Comparison of ENCODE assay signal across 8 mouse cellular contexts in the genomic region with DNA sequence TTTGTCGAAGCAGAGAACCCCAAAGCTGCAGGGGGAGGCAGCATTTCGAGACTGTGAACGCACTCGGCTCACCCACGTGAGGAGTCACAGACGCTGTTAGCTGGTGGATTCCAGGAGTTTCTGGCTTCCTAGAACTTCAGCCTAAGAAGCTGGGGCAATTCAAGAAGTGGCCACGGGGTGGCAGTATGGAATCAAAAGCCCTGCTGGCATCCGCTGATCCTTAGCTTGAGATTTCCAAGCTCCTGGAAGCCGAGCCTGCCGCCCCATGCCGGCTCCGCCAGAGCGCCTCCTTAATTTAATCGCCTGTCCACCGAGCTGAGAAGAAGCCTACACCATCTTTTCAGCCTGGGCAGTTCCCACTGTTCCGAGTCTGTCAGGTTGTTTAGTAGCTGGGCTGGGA.
DNase-seq lines count a peak whose midpoint lies in the region; ATAC-seq and TF ChIP-seq lines count a peak whose summit lies in the region.

No protein-coding gene starts in this region.

- no peaks in the 10 kb centered on the region for H3K79me2 ChIP-seq in myocyte (ENCODE audit: control insufficient read depth, insufficient read depth)

- no peak overlapping the region for H3K9ac ChIP-seq in kidney, embryonic 14.5 days (ENCODE audit: low read depth, low read length)
- no peak overlapping the region for H3K9ac ChIP-seq in limb, embryonic 14.5 days (ENCODE audit: low read depth, low read length, severe bottlenecking)

- ATAC-seq in kidney, embryonic 14.5 days (ENCODE audit: low FRiP score, low TSS enrichment) = peak; percentile 74
- ATAC-seq in limb, embryonic 14.5 days (ENCODE audit: low FRiP score, low read depth) = peak; percentile 62; the same call in 1 of the 2 replicates

- no peak for TF ChIP-seq POLR2A in bone marrow macrophage, adult 2 months (IDR thresholded peaks at IDR 0.05; ENCODE audit: borderline replicate concordance, low read depth, low read length)
- no peak for TF ChIP-seq POLR2A in embryonic fibroblast, embryonic 13.5 days (IDR thresholded peaks at IDR 0.05; ENCODE audit: low read depth, low read length)
- no peak for TF ChIP-seq POLR2A in limb, embryonic 14.5 days (IDR thresholded peaks at IDR 0.05; ENCODE audit: borderline replicate concordance, extremely low read depth, insufficient read depth, insufficient read length)
- no peak for TF ChIP-seq POLR2A in myocyte (IDR thresholded peaks at IDR 0.05; ENCODE audit: insufficient read length, low read depth)

- H3K9me3 ChIP-seq in heart, embryonic 10.5 days = no peaks in the 10 kb centered on the region
- no peaks in the 10 kb centered on the region for H3K9me3 ChIP-seq in kidney, embryonic 14.5 days (ENCODE audit: control insufficient read depth, low read length)
- no peaks in the 10 kb centered on the region for H3K9me3 ChIP-seq in limb, embryonic 14.5 days (ENCODE audit: control insufficient read depth, low read length)

- DNase-seq in A20 (ENCODE audit: low read depth, low spot score) = peak; percentile 60
- DNase-seq in heart, embryonic 10.5 days (ENCODE audit: low spot score) = peak; percentile 86
- DNase-seq in limb, embryonic 14.5 days (ENCODE audit: low spot score) = peak; percentile 95
- DNase-seq in spleen, postnatal 4 days (ENCODE audit: low spot score in 2 of 2) = peak; percentile 69 to 88

- no peaks in the 10 kb centered on the region for H3K36me3 ChIP-seq in heart, embryonic 10.5 days
- H3K36me3 ChIP-seq in kidney, embryonic 14.5 days (ENCODE audit: control insufficient read depth, insufficient read depth, low read length) = no peaks in the 10 kb centered on the region
- no peaks in the 10 kb centered on the region for H3K36me3 ChIP-seq in limb, embryonic 14.5 days (ENCODE audit: control insufficient read depth, insufficient read depth, low read length)
- no peaks in the 10 kb centered on the region for H3K36me3 ChIP-seq in myocyte (ENCODE audit: control insufficient read depth, insufficient read depth)

- H3K4me3 ChIP-seq in bone marrow macrophage, adult 2 months (ENCODE audit: insufficient read depth, low read length) = no peak overlapping the region
- no peak overlapping the region for H3K4me3 ChIP-seq in embryonic fibroblast, embryonic 13.5 days (ENCODE audit: insufficient read depth, low read length)
- peak overlapping the region; percentile 30 for H3K4me3 ChIP-seq in heart, embryonic 10.5 days
- H3K4me3 ChIP-seq in kidney, embryonic 14.5 days (ENCODE audit: low read length) = no peak overlapping the region
- H3K4me3 ChIP-seq in limb, embryonic 14.5 days (replicated peaks; ENCODE audit: low read length) = no peak overlapping the region
- no peak overlapping the region for H3K4me3 ChIP-seq in myocyte

- 1% methylated on average over 16 of the region's 16 CpGs for WGBS in heart, embryonic 10.5 days
- WGBS in kidney, embryonic 14.5 days = 3% methylated on average over 16 of the region's 16 CpGs
- WGBS in limb, embryonic 14.5 days = under 1% methylated on average over 16 of the region's 16 CpGs

- no peaks in the 10 kb centered on the region for H3K4me1 ChIP-seq in bone marrow macrophage, adult 2 months (ENCODE audit: control insufficient read depth, insufficient read depth, low read length)
- H3K4me1 ChIP-seq in embryonic fibroblast, embryonic 13.5 days (ENCODE audit: control insufficient read depth, insufficient read depth, low read length) = no peaks in the 10 kb centered on the region
- peaks cover 53% of the 10 kb centered on the region for H3K4me1 ChIP-seq in heart, embryonic 10.5 days
- H3K4me1 ChIP-seq in kidney, embryonic 14.5 days (ENCODE audit: control insufficient read depth, insufficient read depth, low read length) = peaks cover 14% of the 10 kb centered on the region
- H3K4me1 ChIP-seq in limb, embryonic 14.5 days (ENCODE audit: control insufficient read depth, insufficient read depth, low read length) = peaks cover 6% of the 10 kb centered on the region; the same call in 1 of the 2 replicates

- TF ChIP-seq CTCF in bone marrow macrophage, adult 2 months (IDR thresholded peaks at IDR 0.05; ENCODE audit: low read depth, low read length) = peak; percentile 31; the same call in 1 of the 2 replicates
- TF ChIP-seq CTCF in embryonic fibroblast, embryonic 13.5 days (IDR thresholded peaks at IDR 0.05; ENCODE audit: borderline replicate concordance, insufficient read depth, low read length) = peak; percentile 34; the same call in 1 of the 2 replicates

- no peak overlapping the region for H3ac ChIP-seq in myocyte (ENCODE audit: control insufficient read depth, insufficient read length)

- H3K4me2 ChIP-seq in kidney, embryonic 14.5 days (replicated peaks; ENCODE audit: low read depth, low read length) = no peak overlapping the region
- H3K4me2 ChIP-seq in limb, embryonic 14.5 days (replicated peaks; ENCODE audit: low read depth, low read length, severe bottlenecking) = no peak overlapping the region; the same call in 1 of the 2 replicates
- H3K4me2 ChIP-seq in myocyte (ENCODE audit: low read depth) = peak overlapping the region; percentile 59

- peaks cover 41% of the 10 kb centered on the region; the same call in 1 of the 2 replicates for H3K27me3 ChIP-seq in heart, embryonic 10.5 days (ENCODE audit: insufficient read depth, poor library complexity, severe bottlenecking)
- peaks cover 45% of the 10 kb centered on the region for H3K27me3 ChIP-seq in kidney, embryonic 14.5 days (ENCODE audit: control insufficient read depth, insufficient read depth, low read length)
- 0 out of 2 replicates have a peak, but pooled peaks cover 6% of the 10 kb centered on the region for H3K27me3 ChIP-seq in limb, embryonic 14.5 days (ENCODE audit: control insufficient read depth, insufficient read depth, low read length)
- peaks cover 8% of the 10 kb centered on the region for H3K27me3 ChIP-seq in myocyte (ENCODE audit: control insufficient read depth, insufficient read depth, insufficient read length)

- no peak overlapping the region for H3K27ac ChIP-seq in bone marrow macrophage, adult 2 months (ENCODE audit: insufficient read depth, low read depth, low read length)
- H3K27ac ChIP-seq in embryonic fibroblast, embryonic 13.5 days (ENCODE audit: insufficient read depth, low read length) = no peak overlapping the region
- peak overlapping the region; percentile 62; the same call in 1 of the 2 replicates for H3K27ac ChIP-seq in heart, embryonic 10.5 days
- H3K27ac ChIP-seq in kidney, embryonic 14.5 days (ENCODE audit: low read depth, low read length) = no peak overlapping the region
- no peak overlapping the region for H3K27ac ChIP-seq in limb, embryonic 14.5 days (replicated peaks; ENCODE audit: low read depth, low read length)

TF ChIP-seq in myocyte, 11 proteins besides CTCF, POLR2A, EP300 and RAD21:
- TF ChIP-seq MYOG (IDR thresholded peaks at IDR 0.05; ENCODE audit: control insufficient read depth in 1 of 3, insufficient read depth in 1 of 3, insufficient read length in 2 of 3, low read depth in 2 of 3) (no peak), TCF3 (IDR thresholded peaks at IDR 0.05; ENCODE audit: insufficient read length, low read depth) (no peak), USF1 (IDR thresholded peaks at IDR 0.05; ENCODE audit: low read depth) (no peak)
